Mouse (Mus musculus) liver, postnatal 0 days (tissue): Measurements from ENCODE around the gene Fam227b.

ENCODE experiments used
- CTCF ChIP-seq: sonication (generic); IDR thresholded peaks from 2 replicates; pipeline ENCODE4 v1.5.1; 2016; ENCODE audit warnings: antibody characterized with exemption, low read depth
- EP300 ChIP-seq: IDR thresholded peaks from 2 replicates; pipeline ENCODE4 v1.6.1; 2016; ENCODE audit warnings: antibody characterized with exemption, low read depth, mild to moderate bottlenecking

DNA sequence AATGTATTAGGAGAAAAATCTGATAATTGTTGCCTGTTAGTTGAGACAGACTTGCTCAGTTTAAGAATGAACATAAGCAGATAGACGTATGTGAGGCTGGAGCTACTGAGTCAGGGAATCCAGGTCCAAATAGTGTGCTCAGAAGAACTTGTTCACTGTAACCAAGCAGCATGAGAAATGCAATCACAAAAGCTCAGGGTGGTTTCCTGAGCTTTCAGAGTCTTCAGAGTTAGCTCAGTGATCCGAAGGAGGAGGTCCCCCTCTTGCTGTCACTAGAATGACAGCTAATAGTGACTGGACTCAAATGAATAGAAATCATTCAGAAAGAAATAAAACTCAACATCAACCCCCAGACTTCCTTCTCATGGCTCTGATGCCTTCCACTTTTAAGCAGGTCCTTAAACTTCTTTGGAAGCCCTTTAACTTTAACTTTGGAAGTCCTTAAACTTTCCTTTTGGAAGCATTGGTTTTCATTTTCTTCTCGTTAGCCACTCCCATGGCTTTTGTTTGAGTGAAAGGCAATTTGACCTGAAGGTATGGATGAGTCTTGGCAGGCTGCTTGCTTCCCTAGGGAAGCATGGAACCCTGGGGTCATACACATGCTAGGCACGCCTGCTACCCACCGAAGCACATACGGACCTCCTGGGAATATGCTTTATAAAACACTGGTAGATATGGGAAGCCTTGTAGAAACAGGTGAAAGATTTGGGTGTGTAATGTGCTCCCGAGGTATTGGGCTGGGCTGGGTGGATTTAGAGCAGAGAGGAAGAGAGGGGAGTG is 113.4 kb downstream of the Fam227b start:
- no peak for TF ChIP-seq CTCF
- no peak for TF ChIP-seq EP300
